Mouse (Mus musculus) G1E (cell line): ENCODE results near the gene Mdm4. TPM values are rescaled to one million over a fixed set of nuclear protein-coding genes. Genes with fewer than 3 reads are reported as not detected.

Source experiments
- ATAC-seq: 2 replicates; pipeline ENCODE4 v1.8.0; 2016; ENCODE audit warnings: mild to moderate bottlenecking; ENCODE audit not compliant: insufficient number of reproducible peaks, poor library complexity, low FRiP score, severe bottlenecking; ENCODE audit errors: extremely low read depth
- DNase-seq: peaks from one replicate; pipeline ENCODE4 v3.0.0; 2012; ENCODE audit warnings: low spot score
- H3K27me3 ChIP-seq: 2 replicates; pipeline ENCODE4 v1.6.1; 2012; ENCODE audit warnings: mild to moderate bottlenecking, low read length, inconsistent platforms; ENCODE audit not compliant: insufficient read depth
- H3K36me3 ChIP-seq: replicated peaks from 2 replicates; pipeline ENCODE3; 2012; ENCODE audit warnings: mild to moderate bottlenecking, inconsistent platforms
- H3K4me1 ChIP-seq: 2 replicates; pipeline ENCODE4 v1.6.1; 2012; ENCODE audit warnings: low read depth, low read length, inconsistent platforms, mixed read lengths; ENCODE audit not compliant: insufficient read depth
- H3K4me3 ChIP-seq: 2 replicates; pipeline ENCODE4 v1.5.1; 2012; ENCODE audit warnings: low read depth, mild to moderate bottlenecking, inconsistent platforms, low read length, moderate library complexity, mixed read lengths
- H3K9me3 ChIP-seq: replicated peaks from 2 replicates; pipeline ENCODE4 v1.6.1; 2012; ENCODE audit warnings: inconsistent platforms
- CTCF ChIP-seq: IDR thresholded peaks from 2 replicates; pipeline ENCODE4 v1.5.1; 2012; ENCODE audit warnings: low read depth, low read length, inconsistent platforms, mixed read lengths
- GATA1 ChIP-seq: IDR thresholded peaks from 2 replicates; pipeline ENCODE4 v1.6.1; 2012; ENCODE audit warnings: borderline replicate concordance, low read length, inconsistent platforms, mixed read lengths
- GATA2 ChIP-seq: IDR thresholded peaks from 2 replicates; pipeline ENCODE4 v1.6.1; 2012; ENCODE audit warnings: low read depth, low read length, inconsistent platforms, borderline replicate concordance
- POLR2AphosphoS5 ChIP-seq: IDR thresholded peaks from 2 replicates; pipeline ENCODE4 v1.6.1; 2012; ENCODE audit warnings: low read depth, low read length, inconsistent platforms; ENCODE audit not compliant: insufficient replicate concordance
- TAL1 ChIP-seq: conservative IDR thresholded peaks from 2 replicates; pipeline ENCODE4 v1.6.1; 2012; ENCODE audit warnings: low read depth, low read length, inconsistent platforms, mixed read lengths
- polyA plus RNA-seq: library from polyadenylated mRNA; stranded (reverse); fragments of >175 nt; gene quantifications from 2 replicates; pipeline ENCODE4 v1.2.3, GENCODE M21; 2012
- total RNA-seq, 2 experiments: library from RNA; stranded (forward) in 1 of 2; stranded (reverse) in 1 of 2; fragments of 200-1000 nt in 1 of 2; fragments of >200 nt in 1 of 2; fragmentation: Nextera tagmentation in 1 of 2; gene quantifications; 2 replicates each; pipeline ENCODE4 v1.2.3; 2014 to 2017

Mdm4 gene
- total and polyA plus RNA-seq, 3 experiments, result 87.3 to 378 (median 219) TPM

- ATAC-seq (no peak), DNase-seq (no peak)
- H3K4me3 ChIP-seq, result no peak overlapping the region
- H3K27me3 ChIP-seq, result peaks cover 4% of the 10 kb centered on the region
- H3K36me3 ChIP-seq, result no peaks in the 10 kb centered on the region
- TF ChIP-seq TAL1 (no peak), GATA1 (no peak), POLR2AphosphoS5 (no peak), GATA2 (no peak), CTCF (no peak)
- no peaks in the 10 kb centered on the region for H3K4me1 ChIP-seq
- no peaks in the 10 kb centered on the region for H3K9me3 ChIP-seq
Observed at GRCm38 (mm10) chr1:132945826-132946225, 84.5 kb downstream of the Mdm4 start.

GRCm38 (mm10) chr1:132938975-132939374, 91.4 kb downstream of the Mdm4 start:
- H3K36me3 ChIP-seq, result no peaks in the 10 kb centered on the region
- H3K27me3 ChIP-seq, result no peaks in the 10 kb centered on the region; the same call in 1 of the 2 replicates
- no peaks in the 10 kb centered on the region for H3K4me1 ChIP-seq
- DNase-seq (no peak), ATAC-seq (no peak)
- no peak for TF ChIP-seq GATA2
- no peak for TF ChIP-seq POLR2AphosphoS5
- no peak for TF ChIP-seq TAL1
- TF ChIP-seq CTCF, result no peak
- TF ChIP-seq GATA1, result no peak
- no peaks in the 10 kb centered on the region for H3K9me3 ChIP-seq
- no peak overlapping the region for H3K4me3 ChIP-seq

GRCm38 (mm10) chr1:132937296-132938030, 92.9 kb downstream of the Mdm4 start:
- H3K4me1 ChIP-seq, result no peaks in the 10 kb centered on the region
- DNase-seq (no peak), ATAC-seq (no peak)
- no peak overlapping the region for H3K4me3 ChIP-seq
- TF ChIP-seq CTCF, result no peak
- no peak for TF ChIP-seq POLR2AphosphoS5
- no peak for TF ChIP-seq TAL1
- no peak for TF ChIP-seq GATA1
- TF ChIP-seq GATA2, result no peak
- H3K9me3 ChIP-seq, result no peaks in the 10 kb centered on the region
- H3K36me3 ChIP-seq, result no peaks in the 10 kb centered on the region
- peaks cover 2% of the 10 kb centered on the region; the same call in 1 of the 2 replicates for H3K27me3 ChIP-seq

GRCm38 (mm10) chr1:132934856-132935255, 95.5 kb downstream of the Mdm4 start:
- Histone ChIP-seq H3K4me1 (no peaks in the 10 kb centered on the region), H3K36me3 (no peaks in the 10 kb centered on the region), H3K27me3 (peaks cover 5% of the 10 kb centered on the region; the same call in 1 of the 2 replicates), H3K4me3 (no peak overlapping the region), H3K9me3 (no peaks in the 10 kb centered on the region)
- DNase-seq (no peak), ATAC-seq (no peak)
- no peak for TF ChIP-seq GATA2
- no peak for TF ChIP-seq GATA1
- no peak for TF ChIP-seq TAL1
- no peak for TF ChIP-seq CTCF
- TF ChIP-seq POLR2AphosphoS5, result no peak

- ATAC-seq (no peak), DNase-seq (no peak)
- Histone ChIP-seq H3K36me3 (no peaks in the 10 kb centered on the region), H3K4me3 (no peak overlapping the region), H3K27me3 (peaks cover 14% of the 10 kb centered on the region; the same call in 1 of the 2 replicates), H3K4me1 (no peaks in the 10 kb centered on the region), H3K9me3 (no peaks in the 10 kb centered on the region)
- no peak for TF ChIP-seq GATA1
Observed at GRCm38 (mm10) chr1:132932421-132932820, 97.9 kb downstream of the Mdm4 start.

- no peaks in the 10 kb centered on the region for H3K4me1 ChIP-seq
- no peak overlapping the region for H3K4me3 ChIP-seq
- TF ChIP-seq TAL1, result no peak
- TF ChIP-seq POLR2AphosphoS5, result no peak
- TF ChIP-seq GATA1, result no peak
- H3K9me3 ChIP-seq, result no peaks in the 10 kb centered on the region
- ATAC-seq (no peak), DNase-seq (no peak)
- peaks cover 18% of the 10 kb centered on the region; the same call in 1 of the 2 replicates for H3K27me3 ChIP-seq
- no peaks in the 10 kb centered on the region for H3K36me3 ChIP-seq
Observed at GRCm38 (mm10) chr1:132930291-132930690, 100.1 kb downstream of the Mdm4 start.
